Mouse (Mus musculus) gastrocnemius, postnatal 36 days (tissue): Measurements from ENCODE around the gene Zmym6. TPM values are rescaled to one million over a fixed set of nuclear protein-coding genes. Genes with fewer than 3 reads are reported as not detected.

Experiments
- DNase-seq, 2 experiments: peaks; one replicate each; pipeline ENCODE4 v3.0.0; 2022
- intact Hi-C: fragments of 180-260 bp; cut with DNase I; formaldehyde crosslinking; loops from one replicate; pipeline ENCODE4 v1.15.1; 2025
- total RNA-seq, 2 experiments: library from RNA; stranded (reverse); gene quantifications; 2 replicates each; pipeline ENCODE4 v1.2.3; 2021

Gene Zmym6
- total RNA-seq, 2 experiments from 2014 or later, result 3.4 to 4.7 TPM

DNA sequence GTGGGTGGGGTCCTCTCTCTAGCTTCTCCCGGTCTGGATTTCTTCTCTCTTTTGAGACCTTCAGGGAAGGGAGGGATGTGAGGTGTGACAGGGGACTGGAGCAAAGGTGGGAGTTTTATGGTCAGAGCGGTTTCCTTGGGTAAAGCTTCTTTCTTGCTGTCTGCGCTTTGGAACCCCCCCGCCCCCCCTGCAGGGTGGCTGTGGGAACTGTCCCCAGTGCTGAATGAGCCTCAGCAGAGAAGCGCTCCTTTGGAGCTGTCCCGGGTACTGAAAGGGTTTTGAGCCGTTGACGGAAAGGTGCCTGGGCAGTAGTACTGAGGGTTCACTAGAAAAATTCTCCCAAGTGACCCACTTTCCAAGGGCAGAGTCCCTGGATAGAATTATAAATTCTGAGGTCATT, 96.3 kb downstream of the Zmym6 start:
- DNase-seq, result peak in 1 of 2 experiments; percentile 20
- intact Hi-C loops, result no loop called here

Other genes starting within 250 kb of the Zmym6 start
- gene Zmym4, start 109.2 kb upstream of the Zmym6 start, total RNA-seq, result 10 to 100 TPM; 13.8 to 15.9 TPM
- 10 to 100 TPM; 46.7 to 58.7 TPM for gene Sfpq, start 56.1 kb upstream of the Zmym6 start, total RNA-seq
- 1 to 10 TPM; 4.2 to 4.5 TPM for gene Zmym1, start 16.2 kb upstream of the Zmym6 start, total RNA-seq
- 1 to 10 TPM in 1 of 2 experiments, under 1 TPM in 1; 0.77 to 1.2 TPM for gene Tmem35b, start 46.3 kb downstream of the Zmym6 start, total RNA-seq
- under 1 TPM in 1 of 2 experiments, not detected in 1; 0.23 TPM for gene Dlgap3, start 91.8 kb downstream of the Zmym6 start, total RNA-seq
- 10 to 100 TPM; 29.7 to 34.2 TPM for gene Smim12, start 166.4 kb downstream of the Zmym6 start, total RNA-seq
- gene Gja4, start 236.7 kb downstream of the Zmym6 start, total RNA-seq, result 1 to 10 TPM; 4.4 TPM